Mouse (Mus musculus): ENCODE data around the gene Metrnl.

DNA sequence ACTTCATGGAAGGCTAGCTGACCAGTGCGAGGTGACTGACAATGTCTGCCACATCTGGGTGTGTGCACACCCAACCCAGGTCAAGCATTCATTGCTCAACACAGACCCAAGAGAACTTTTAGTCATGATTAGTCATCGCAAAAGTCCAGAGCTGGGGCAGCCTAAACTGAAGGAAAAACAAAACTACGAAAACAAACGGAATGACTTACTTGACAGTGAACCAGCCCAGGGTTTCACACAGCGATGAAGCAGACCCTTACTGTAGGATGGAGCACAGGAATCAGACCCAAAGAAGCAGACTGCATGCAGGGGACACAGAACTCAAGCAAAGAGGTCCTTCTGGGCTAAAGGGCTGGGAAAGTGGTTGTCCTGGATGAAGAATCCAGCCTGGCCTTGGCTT is 49.4 kb upstream of the Metrnl start:
- TF ChIP-seq CTCF (conservative IDR thresholded peaks at IDR 0.05 in 1 of 2, IDR thresholded peaks at IDR 0.05 in 1 of 2; ENCODE audit: low read depth in 2 of 2, low read length in 2 of 2) (no peak), MAX (IDR thresholded peaks at IDR 0.05; ENCODE audit: low read length) (no peak), PAX5 (IDR thresholded peaks at IDR 0.05; ENCODE audit: low read length) (no peak), POLR2A (IDR thresholded peaks at IDR 0.05; ENCODE audit: low read depth, low read length) (no peak), USF2 (conservative IDR thresholded peaks at IDR 0.05; ENCODE audit: low read depth, low read length) (no peak), NRF1 (IDR thresholded peaks at IDR 0.05; ENCODE audit: low read depth, low read length) (no peak), BHLHE40 (IDR thresholded peaks at IDR 0.05; ENCODE audit: low read depth, low read length) (no peak), ZNF384 (IDR thresholded peaks at IDR 0.05; ENCODE audit: low read depth, low read length) (no peak), JUND (conservative IDR thresholded peaks at IDR 0.05; ENCODE audit: low read depth, low read length) (no peak), MEF2A (IDR thresholded peaks at IDR 0.05; ENCODE audit: borderline replicate concordance, low read depth, low read length) (no peak), CHD2 (IDR thresholded peaks at IDR 0.05; ENCODE audit: low read length) (no peak), KAT2A (IDR thresholded peaks at IDR 0.05; ENCODE audit: insufficient replicate concordance, low read length) (no peak), USF1 (IDR thresholded peaks at IDR 0.05; ENCODE audit: low read depth, low read length) (no peak)
